Comparison of ENCODE assay signal across 13 mouse cellular contexts in the genomic region with DNA sequence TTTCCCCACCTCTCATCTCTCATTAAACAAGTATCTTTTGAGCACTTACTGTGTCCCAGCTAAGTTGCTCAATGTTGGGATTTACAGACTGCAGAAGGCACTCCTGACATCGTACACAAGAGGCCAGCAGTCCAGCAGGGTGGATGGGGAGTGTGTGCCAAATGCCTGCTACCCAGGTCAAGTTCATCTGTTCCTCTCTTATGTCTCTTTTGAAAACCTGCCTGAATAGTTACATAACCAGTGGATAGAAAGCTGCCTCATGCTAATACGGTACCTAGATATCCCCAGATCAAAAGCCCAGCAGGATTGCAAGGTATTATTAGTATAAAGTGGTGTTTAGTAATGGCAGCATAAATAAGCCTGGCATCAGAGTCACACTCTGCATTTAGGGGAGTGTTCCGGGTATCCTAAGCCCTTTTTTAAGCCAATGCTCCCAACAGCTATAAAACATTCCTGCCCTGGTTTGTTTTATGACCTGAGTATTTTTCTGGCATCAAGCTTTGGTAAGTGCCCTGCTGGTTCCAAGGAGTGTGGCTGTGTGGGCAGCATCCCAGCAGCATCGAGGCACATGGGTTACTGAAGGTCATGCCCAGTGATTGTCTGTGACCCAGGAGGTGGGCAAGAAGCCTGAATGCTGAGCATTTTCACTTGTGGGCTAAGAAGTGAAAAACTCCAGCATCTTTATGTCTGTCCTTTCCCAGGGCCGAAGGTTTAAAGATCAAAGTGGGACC. TPM values are rescaled to one million over a fixed set of nuclear protein-coding genes. Genes with fewer than 3 reads are reported as not detected.
DNase-seq lines count a peak whose midpoint lies in the region; ATAC-seq and TF ChIP-seq lines count a peak whose summit lies in the region.
"Had no signal": no experiment of that assay in that cellular context is flagged by ENCODE, and none has a peak within 500 bp of the region (broad histone marks: within the 10 kb centered on the region; RNA-seq: fewer than 3 reads in every experiment).

No protein-coding gene starts in this region.

- peaks cover 4% of the 10 kb centered on the region for H3K4me1 ChIP-seq in heart, adult 2 months (ENCODE audit: control insufficient read depth, insufficient read depth, low read length)
- H3K4me1 ChIP-seq in lung, adult 2 months (ENCODE audit: control insufficient read depth, insufficient read depth, low read length), result peaks cover 9% of the 10 kb centered on the region
- no peaks in the 10 kb centered on the region for H3K4me1 ChIP-seq in stomach, postnatal 0 days (replicated peaks; ENCODE audit: control insufficient read depth, insufficient read depth)
- H3K4me1 ChIP-seq: liver, embryonic 15.5 days had no signal

- no peak overlapping the region for H3K4me2 ChIP-seq in stomach, postnatal 0 days (replicated peaks; ENCODE audit: low read depth)
- H3K4me2 ChIP-seq: liver, embryonic 15.5 days had no signal

- TF ChIP-seq POLR2A in heart, adult 2 months (IDR thresholded peaks at IDR 0.05; ENCODE audit: insufficient read depth, low read depth, low read length), result no peak
- no peak for TF ChIP-seq POLR2A in lung, adult 2 months (IDR thresholded peaks at IDR 0.05; ENCODE audit: borderline replicate concordance, extremely low read depth, low read depth, low read length)

- no peaks in the 10 kb centered on the region for H3K79me2 ChIP-seq in heart, adult 2 months (replicated peaks; ENCODE audit: control insufficient read depth, insufficient read depth, low read length)

- H3K9ac ChIP-seq in heart, adult 2 months (ENCODE audit: low read depth, low read length), result no peak overlapping the region
- no peak overlapping the region for H3K9ac ChIP-seq in stomach, postnatal 0 days (ENCODE audit: low read length)
- H3K9ac ChIP-seq: liver, embryonic 15.5 days had no signal

- intact Hi-C loops in heart, adult 2 months (cut with DNase I), result no loop called here

- no peak overlapping the region for H3K27ac ChIP-seq in heart, adult 2 months
- H3K27ac ChIP-seq in stomach, postnatal 0 days (replicated peaks), result 0 out of 2 replicates have a peak overlapping the region, but pooled peaks have one; percentile 45
- H3K27ac ChIP-seq: liver, embryonic 15.5 days had no signal

- H3K9me3 ChIP-seq in stomach, postnatal 0 days (ENCODE audit: control insufficient read depth, low read length), result no peaks in the 10 kb centered on the region
- H3K9me3 ChIP-seq: liver, embryonic 15.5 days had no signal

- TF ChIP-seq EP300 in heart, adult 2 months (IDR thresholded peaks at IDR 0.05; ENCODE audit: insufficient read depth, low read depth, low read length), result no peak
- TF ChIP-seq EP300 in stomach, postnatal 0 days (optimal IDR thresholded peaks at IDR 0.05), result no peak

- no peak for ATAC-seq in stomach, postnatal 0 days (ENCODE audit: low FRiP score, low TSS enrichment)
- ATAC-seq: activated CD4-positive, CD25-positive, alpha-beta regulatory T cell, adult 4 months; forebrain, embryonic 16.5 days had no signal

- no peaks in the 10 kb centered on the region for H3K36me3 ChIP-seq in heart, adult 2 months (ENCODE audit: control insufficient read depth, insufficient read depth, low read length)
- H3K36me3 ChIP-seq in stomach, postnatal 0 days (ENCODE audit: control insufficient read depth, insufficient read depth, low read length), result no peaks in the 10 kb centered on the region
- H3K36me3 ChIP-seq: liver, embryonic 15.5 days had no signal

- TF ChIP-seq CTCF in heart, adult 2 months (IDR thresholded peaks at IDR 0.05), result peak; percentile 11; the same call in 1 of the 2 replicates
- no peak for TF ChIP-seq CTCF in lung, adult 2 months (IDR thresholded peaks at IDR 0.05; ENCODE audit: insufficient read depth, low read length)
- no peak for TF ChIP-seq CTCF in stomach, postnatal 0 days (IDR thresholded peaks at IDR 0.05; ENCODE audit: low read depth)

- H3K27me3 ChIP-seq in heart, adult 2 months (ENCODE audit: control insufficient read depth, insufficient read depth, low read length), result no peaks in the 10 kb centered on the region
- H3K27me3 ChIP-seq in stomach, postnatal 0 days (ENCODE audit: control insufficient read depth, insufficient read depth, low read length), result no peaks in the 10 kb centered on the region
- H3K27me3 ChIP-seq: liver, embryonic 15.5 days had no signal

- H3K4me3 ChIP-seq in heart, adult 2 months, result no peak overlapping the region
- no peak overlapping the region for H3K4me3 ChIP-seq in lung, adult 2 months (replicated peaks; ENCODE audit: extremely low read depth, low read depth, low read length)
- no peak overlapping the region for H3K4me3 ChIP-seq in stomach, postnatal 0 days (ENCODE audit: low read depth, low read length)
- H3K4me3 ChIP-seq: liver, embryonic 15.5 days; myocyte had no signal

- WGBS in heart, adult 2 months, result 70% methylated on average over 5 of the region's 5 CpGs
- WGBS in lung, adult 2 months, result 63% methylated on average over 5 of the region's 5 CpGs
- WGBS in stomach, postnatal 0 days, result 68% methylated on average over 5 of the region's 5 CpGs

- no peak for DNase-seq in heart, adult 2 months
- DNase-seq in heart, adult 11 months, result no peak
- DNase-seq in lung, postnatal 36 days, result peak; percentile 45
- no peak for DNase-seq in lung, adult 2 months
- peak; percentile 97 for DNase-seq in cerebellum, adult 9-11 months
- no peak for DNase-seq in stomach, postnatal 0 days (ENCODE audit: low spot score)
- DNase-seq in layer of hippocampus, adult 8-10 months (ENCODE audit: low spot score in 2 of 2), result no peak
- no peak for DNase-seq in spleen, postnatal 10 days (ENCODE audit: low spot score in 2 of 2)
- DNase-seq: thymus, postnatal 36 days had no signal

RNA-seq across cellular contexts. Expression of a gene that starts 59.1 kb away (rescaled TPM):
- total RNA-seq in heart, adult 2 months (2021), result 10 to 100 TPM; 14.0 to 15.3 TPM
- 21.0 and 21.4 TPM in 2 replicates for polyA plus RNA-seq in heart, adult 2 months (2012; rRNA removed)
- polyA plus RNA-seq in lung, adult 2 months (2012; rRNA removed), result 14.5 and 14.8 TPM in 2 replicates
- 6.6 and 7.3 TPM in 2 replicates for polyA plus RNA-seq in stomach, postnatal 0 days (2015; fragmentation: Nextera tagmentation; extraction: Ambion mirVana)
- total RNA-seq in layer of hippocampus, adult 8-10 months (2022), result 10 to 100 TPM; 37.2 to 46.1 (median 43.4) TPM
- polyA plus RNA-seq: activated CD4-positive, CD25-positive, alpha-beta regulatory T cell, adult 4 months had no signal

Comparison
In these comparisons a context has a peak if more than half of its experiments do, and no peak if none do; other contexts are left out.
1. DNase-seq: peak in lung, postnatal 36 days (single experiment) and cerebellum, adult 9-11 months (single experiment); none in heart, adult 2 months (0 of 2), heart, adult 11 months (single experiment), lung, adult 2 months (single experiment), stomach, postnatal 0 days (single experiment), layer of hippocampus, adult 8-10 months (0 of 2) and spleen, postnatal 10 days (0 of 2).